Mouse (Mus musculus) liver, embryonic 11.5 days (tissue): Measurements from ENCODE around the gene Olfr1532-ps1. TPM values are rescaled to one million over a fixed set of nuclear protein-coding genes. Genes with fewer than 3 reads are reported as not detected.

Source experiments
- polyA plus RNA-seq: library from polyadenylated mRNA; unstranded; fragments of >200 nt; fragmentation: Nextera tagmentation; extraction: Ambion mirVana; gene quantifications from 2 replicates; pipeline ENCODE4 v1.2.1, GENCODE M21; 2014

Gene Olfr1532-ps1
- polyA plus RNA-seq, 1 experiment from 2014 or later = not detected

Other genes with a start within 250 kb of the Olfr1532-ps1 start
- not detected in 2 replicates for gene Olfr693, start 227.4 kb upstream of the Olfr1532-ps1 start, polyA plus RNA-seq
- not detected in 2 replicates for gene Olfr694, start 216.2 kb upstream of the Olfr1532-ps1 start, polyA plus RNA-seq
- gene Olfr695, start 191.6 kb upstream of the Olfr1532-ps1 start, polyA plus RNA-seq = not detected in 2 replicates
- not detected in 2 replicates for gene Olfr697, start 165.6 kb upstream of the Olfr1532-ps1 start, polyA plus RNA-seq
- gene Olfr698, start 152.6 kb upstream of the Olfr1532-ps1 start, polyA plus RNA-seq = not detected in 2 replicates
- gene Olfr699, start 114.8 kb upstream of the Olfr1532-ps1 start, polyA plus RNA-seq = not detected in 2 replicates
- not detected in 2 replicates for gene Olfr700, start 99.2 kb upstream of the Olfr1532-ps1 start, polyA plus RNA-seq
- gene Olfr701, start 93.9 kb upstream of the Olfr1532-ps1 start, polyA plus RNA-seq = not detected in 2 replicates
- not detected in 2 replicates for gene Olfr702, start 74.1 kb upstream of the Olfr1532-ps1 start, polyA plus RNA-seq
- not detected in 2 replicates for gene Olfr703, start 64.6 kb upstream of the Olfr1532-ps1 start, polyA plus RNA-seq
- gene Olfr704, start 44.8 kb upstream of the Olfr1532-ps1 start, polyA plus RNA-seq = not detected in 2 replicates
- gene Olfr705, start 31.1 kb upstream of the Olfr1532-ps1 start, polyA plus RNA-seq = not detected in 2 replicates
- gene Olfr706, start 19.8 kb upstream of the Olfr1532-ps1 start, polyA plus RNA-seq = not detected in 2 replicates
- not detected in 2 replicates for gene Olfr707, start 6.8 kb upstream of the Olfr1532-ps1 start, polyA plus RNA-seq
- not detected in 2 replicates for gene Olfr709-ps1, start 24.2 kb downstream of the Olfr1532-ps1 start, polyA plus RNA-seq
- not detected in 2 replicates for gene Olfr710, start 40.3 kb downstream of the Olfr1532-ps1 start, polyA plus RNA-seq
- not detected in 2 replicates for gene Olfr6, start 55.9 kb downstream of the Olfr1532-ps1 start, polyA plus RNA-seq
- gene Olfr711, start 67.5 kb downstream of the Olfr1532-ps1 start, polyA plus RNA-seq = not detected in 2 replicates
- not detected in 2 replicates for gene Olfr2, start 98.1 kb downstream of the Olfr1532-ps1 start, polyA plus RNA-seq
- not detected in 2 replicates for gene Olfr713, start 123.2 kb downstream of the Olfr1532-ps1 start, polyA plus RNA-seq
- gene Olfr714, start 163.0 kb downstream of the Olfr1532-ps1 start, polyA plus RNA-seq = not detected in 2 replicates
- not detected in 2 replicates for gene Olfr17, start 185.2 kb downstream of the Olfr1532-ps1 start, polyA plus RNA-seq
- not detected in 2 replicates for gene Olfr715b, start 202.4 kb downstream of the Olfr1532-ps1 start, polyA plus RNA-seq
- gene Olfr715, start 223.1 kb downstream of the Olfr1532-ps1 start, polyA plus RNA-seq = not detected in 2 replicates
- not detected in 2 replicates for gene Olfr716, start 230.3 kb downstream of the Olfr1532-ps1 start, polyA plus RNA-seq